Mouse (Mus musculus): ENCODE measurements at regions not wholly inside any gene's neighbourhood (a gene's known extent, or its start where the extent isn't known, plus 50 kb on each side); places are given as distances from the start of the nearest gene placed in this dataset.

DNA sequence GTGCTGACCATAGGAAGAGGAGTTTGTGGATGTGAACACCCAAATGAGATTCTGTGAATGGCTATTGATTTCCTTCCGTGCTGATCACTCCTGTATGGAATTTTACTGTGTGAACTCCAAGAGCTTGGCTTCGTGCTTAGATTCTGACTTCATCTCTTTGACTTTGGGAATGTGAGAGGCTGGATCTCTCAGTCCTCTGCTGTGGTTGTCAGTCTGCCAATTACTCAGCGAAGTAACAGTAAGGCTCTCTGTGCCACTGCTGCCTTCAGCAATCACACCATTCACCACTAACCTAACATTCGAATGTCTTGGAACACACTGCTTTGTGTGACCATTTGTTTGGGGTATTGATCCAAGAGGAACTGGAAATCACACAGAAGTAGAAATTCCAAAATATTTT is 291.5 kb downstream of the Gm21750 start:
- DNase-seq (ENCODE audit: low read depth): no peak

DNA sequence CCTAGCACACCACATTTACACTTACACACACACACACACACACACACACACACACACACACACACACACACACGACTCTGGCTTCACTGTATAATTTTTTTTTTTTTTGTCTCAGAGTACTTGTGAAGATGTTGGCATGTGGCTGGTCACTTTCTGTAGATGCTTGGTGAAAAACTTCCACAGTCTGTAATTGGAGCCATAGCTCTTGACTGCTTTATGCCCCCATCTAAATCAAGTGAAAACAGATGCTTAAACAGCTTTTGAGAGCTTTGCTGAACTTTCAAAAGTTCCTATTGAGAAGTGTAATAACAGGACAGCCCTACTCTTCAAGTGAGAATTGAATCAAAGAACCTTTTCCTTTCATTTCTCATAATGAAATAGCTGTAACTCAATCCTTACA is 317.7 kb downstream of the Gm21750 start:
- no peak for DNase-seq (ENCODE audit: low read depth)

DNA sequence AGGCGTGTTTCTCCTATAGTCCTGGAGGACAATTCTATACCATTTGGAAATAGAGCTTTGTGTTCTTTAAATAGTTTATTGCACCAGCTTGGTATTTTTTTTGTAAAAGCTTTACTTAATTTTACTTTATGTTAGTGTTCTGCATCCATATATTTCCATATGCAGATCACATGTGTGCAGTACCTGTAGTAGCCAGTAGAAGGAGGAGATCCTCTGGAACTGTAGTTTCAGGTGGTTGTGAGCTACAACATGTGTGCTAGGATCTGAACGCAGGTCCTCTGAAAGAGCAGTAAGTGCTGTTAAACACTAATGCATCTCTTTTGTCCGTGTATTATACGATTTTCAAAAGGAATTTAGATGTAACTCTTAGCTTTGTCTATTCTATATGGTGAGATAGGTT is 335.2 kb downstream of the Gm21750 start:
- DNase-seq (ENCODE audit: low read depth): no peak

DNA sequence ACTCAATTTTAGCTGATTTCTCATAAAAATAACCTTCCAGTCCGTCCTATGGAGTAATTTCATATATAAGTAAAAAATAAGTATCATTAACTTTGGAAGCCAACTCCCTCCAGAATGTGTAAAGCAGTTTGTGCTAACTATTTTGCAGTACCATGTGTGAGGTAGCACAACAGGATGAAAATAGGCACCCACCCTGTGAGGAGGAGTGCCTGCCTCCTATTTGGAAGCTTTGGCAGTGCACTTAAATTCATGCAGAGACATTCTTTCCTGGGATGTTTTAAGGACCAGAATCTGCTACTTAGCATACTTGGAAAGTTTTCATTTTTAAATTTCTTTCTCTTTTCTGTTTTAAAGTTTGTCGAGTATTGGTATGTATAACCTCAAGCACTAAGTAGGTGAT is 336.8 kb downstream of the Gm21750 start:
- DNase-seq (ENCODE audit: low read depth): no peak

DNA sequence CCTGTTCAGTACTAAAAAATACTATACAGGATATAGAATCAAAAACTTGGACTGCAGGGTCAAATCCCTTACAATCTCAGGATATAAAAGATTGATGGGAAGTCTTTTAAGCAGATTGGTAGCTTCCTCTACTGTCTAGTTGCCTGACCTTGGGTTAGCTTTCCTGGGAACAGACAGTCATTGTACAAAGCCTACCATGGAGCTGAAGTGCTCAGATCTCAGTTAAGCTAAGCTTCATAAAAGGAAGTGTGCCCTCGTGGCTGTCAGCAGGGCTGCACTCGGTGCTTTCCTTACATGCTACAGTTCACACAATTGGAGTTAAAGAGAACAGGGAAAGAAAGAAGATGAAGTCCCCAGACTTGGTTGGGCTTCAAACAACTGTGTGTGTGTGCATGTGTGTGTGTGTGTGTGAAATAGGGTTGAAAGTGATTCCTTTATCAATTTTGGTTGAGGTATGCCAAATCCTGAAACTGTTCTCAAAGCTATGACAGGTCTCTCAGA is 338.4 kb downstream of the Gm21750 start:
- DNase-seq (ENCODE audit: low read depth): no peak

DNA sequence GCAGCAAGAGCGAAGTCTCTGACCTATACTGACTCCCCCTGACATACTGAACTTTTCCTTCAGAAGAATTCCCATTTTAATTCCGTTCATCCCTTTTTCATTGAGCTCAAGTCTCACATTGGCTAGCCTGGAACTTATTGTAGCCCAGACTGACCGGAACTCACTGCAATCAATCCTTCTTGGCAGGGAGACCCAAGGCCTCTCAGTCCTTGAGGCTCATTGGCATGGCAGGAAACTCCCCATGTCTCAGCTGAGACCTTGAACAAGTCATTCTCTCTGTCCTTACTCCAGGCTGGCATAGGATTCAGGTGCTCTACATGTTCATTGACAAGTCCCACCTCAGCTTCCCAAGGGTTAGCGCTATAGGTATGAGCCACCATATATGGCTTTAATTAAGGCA is 345.9 kb downstream of the Gm21750 start:
- no peak for DNase-seq (ENCODE audit: low read depth)

DNA sequence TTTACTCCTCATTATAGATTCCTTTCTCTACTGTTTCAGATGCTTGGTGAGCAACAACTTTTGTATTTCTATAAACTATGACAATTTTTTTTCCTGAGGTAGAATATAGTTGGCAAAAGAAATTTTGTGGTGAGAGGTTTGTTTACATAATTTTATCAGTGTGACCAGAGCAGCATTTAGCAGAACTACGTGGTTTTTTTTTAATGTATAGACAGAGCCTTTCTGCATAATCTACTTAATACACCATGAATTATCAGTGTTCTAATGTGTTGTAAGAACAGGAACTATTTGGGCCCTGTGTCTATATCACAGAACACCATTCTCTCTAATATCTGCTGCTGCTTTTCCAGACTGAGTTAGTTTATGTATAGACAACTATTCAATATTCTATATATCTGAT is 350.5 kb downstream of the Gm21750 start:
- DNase-seq (ENCODE audit: low read depth): no peak

DNA sequence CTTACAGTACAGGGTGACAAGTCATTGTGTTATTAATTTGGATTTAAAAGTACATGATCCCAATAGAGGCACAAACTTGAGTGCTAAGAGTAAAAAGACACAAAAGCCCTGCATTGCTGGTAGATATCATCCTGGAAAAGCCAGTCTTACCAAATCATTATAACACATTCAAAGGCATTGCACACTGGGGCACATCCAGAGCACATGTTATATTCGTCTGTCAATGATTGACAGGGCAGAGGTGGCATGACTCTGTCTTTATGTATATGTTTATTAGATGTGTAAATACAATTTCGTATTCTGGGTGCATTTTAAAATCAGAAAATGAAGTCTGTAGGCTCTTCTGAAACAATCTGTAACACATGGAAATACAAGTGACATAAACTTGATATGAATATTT is 358.4 kb downstream of the Gm21750 start:
- no peak for DNase-seq (ENCODE audit: low read depth)

DNA sequence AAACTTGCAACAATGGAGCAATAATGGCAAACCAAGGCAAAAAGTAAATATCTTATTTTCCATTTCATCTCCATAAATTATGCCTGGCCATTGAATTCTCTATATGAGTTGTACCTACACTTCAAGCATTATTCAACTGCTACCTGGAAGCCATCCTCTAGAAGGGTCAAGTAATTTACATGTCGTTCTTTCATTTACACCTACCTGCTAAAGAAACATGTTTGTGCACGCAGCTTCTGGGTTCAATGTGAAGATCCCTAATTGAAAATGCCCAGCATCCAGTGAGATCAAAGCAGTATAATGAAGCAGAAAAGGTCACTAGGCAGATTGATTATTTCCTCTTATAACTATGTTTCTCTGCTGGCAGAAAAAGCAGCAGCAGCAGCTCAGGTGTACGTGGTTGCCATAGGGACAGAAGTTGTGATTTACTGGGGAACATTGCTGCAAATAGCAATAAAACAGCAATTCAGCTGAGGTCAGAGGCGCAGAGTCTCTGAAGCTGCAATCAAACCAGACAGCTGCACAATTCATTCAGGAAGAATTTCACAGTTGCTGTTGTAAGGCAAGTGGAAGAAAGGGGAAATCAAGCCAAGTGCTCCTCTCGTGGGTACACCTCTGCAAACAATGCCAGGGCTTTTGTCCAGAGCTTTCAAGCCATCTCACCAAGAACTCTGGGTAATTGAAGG is 386.1 kb downstream of the Gm21750 start:
- DNase-seq (ENCODE audit: low read depth): no peak

DNA sequence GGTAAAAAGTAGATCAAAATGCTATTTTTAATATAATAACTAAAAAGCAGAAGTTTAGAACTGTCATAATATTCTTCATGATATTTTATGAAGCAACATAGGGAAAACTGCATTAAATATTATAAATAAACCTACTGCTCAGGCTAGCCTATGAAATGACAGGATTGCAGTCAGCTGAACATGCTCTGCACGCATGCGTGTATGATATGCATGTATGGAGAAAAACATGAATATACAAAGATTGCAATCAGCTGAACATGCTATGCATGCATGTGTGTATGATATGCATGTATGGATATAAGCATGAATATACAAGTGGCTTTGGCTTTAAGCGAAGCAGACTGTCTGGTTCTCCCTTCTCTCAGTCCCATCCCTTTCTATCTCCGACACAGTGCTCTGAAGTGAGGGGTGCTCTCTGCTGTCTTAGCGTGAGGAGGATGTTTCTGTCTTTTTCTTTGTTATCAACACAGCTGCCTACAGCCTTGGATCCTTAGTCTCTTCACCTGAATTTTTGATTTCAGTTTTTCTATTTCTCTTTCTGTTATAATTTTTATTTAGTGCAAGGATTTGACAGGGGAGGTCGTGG is 386.8 kb downstream of the Gm21750 start:
- no peak for DNase-seq (ENCODE audit: low read depth)

DNA sequence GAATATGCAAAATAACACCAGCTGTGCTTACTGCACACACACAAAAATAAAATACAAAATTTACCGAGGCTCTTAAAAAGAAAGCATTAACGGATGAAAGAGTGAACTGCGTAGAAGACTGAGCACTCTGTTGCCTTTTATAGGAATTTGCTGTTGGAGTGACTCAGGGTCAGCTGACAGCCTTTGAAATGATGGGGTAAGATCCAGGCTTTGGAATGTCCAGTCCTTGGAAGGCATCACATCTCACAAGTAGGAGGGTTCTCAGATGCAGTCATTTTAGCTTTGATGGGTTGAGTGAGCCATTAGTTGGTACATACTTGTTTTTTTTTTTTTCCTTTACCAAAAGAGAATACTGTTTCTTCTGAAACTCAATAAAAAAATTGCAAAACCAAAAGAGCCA is 387.4 kb downstream of the Gm21750 start:
- DNase-seq (ENCODE audit: low read depth): no peak

DNA sequence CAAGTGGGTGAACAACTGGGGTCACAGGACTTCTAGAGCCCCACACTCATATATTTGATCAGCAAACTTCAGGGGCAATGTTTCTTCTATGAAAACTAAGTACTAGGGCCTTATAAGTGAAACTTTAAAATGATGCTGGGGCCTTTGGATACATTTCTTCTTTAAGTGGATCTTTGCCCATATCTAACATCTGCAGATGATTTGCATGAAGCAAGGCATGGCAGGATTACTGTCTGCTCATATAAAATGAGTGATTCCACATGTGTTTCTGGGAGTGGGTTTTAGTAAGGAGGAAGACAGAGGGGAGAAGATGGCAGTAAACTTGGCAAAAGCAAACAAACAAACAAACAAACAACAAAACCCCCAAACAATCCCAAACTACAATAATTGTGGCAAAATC is 405.0 kb downstream of the Gm21750 start:
- no peak for DNase-seq (ENCODE audit: low read depth)

DNA sequence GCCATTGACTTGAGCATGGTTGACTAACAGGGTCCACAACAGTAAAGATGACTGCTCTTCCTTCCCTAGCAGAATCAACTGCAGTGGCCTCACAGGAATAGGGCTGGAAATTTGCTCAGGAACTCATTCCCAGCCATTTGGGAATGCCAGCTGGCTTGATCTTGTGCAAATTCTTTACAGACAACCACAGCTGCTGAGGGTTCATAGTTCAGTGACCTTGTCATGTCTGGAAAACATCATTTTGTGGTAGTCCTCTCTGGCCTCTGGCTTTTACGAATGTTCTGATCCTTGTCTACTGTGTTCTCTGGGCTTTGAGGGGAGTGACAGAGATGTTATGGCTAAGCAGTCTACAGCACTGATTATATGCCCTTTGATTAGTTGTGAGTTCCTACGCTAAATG is 432.0 kb downstream of the Gm21750 start:
- DNase-seq (ENCODE audit: low read depth): no peak

DNA sequence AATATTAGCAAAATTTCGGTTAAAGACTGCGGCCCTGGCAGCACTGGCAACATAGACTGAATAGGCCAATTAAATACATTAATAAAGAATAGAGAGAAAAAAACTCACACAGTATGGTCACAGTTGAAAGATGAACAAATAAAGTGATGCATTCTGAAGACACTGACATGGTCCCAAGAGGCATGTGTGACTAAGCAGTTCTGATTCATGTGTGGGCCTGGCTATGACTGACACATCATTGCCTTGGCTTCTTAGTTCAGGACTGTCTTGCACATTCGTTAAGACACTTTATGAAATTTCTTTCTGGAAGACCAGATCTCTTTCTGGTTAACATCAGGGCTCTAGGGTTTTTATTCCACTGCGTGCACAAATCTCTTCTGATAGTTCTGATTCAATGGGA is 438.7 kb downstream of the Gm21750 start:
- DNase-seq (ENCODE audit: low read depth): no peak

DNA sequence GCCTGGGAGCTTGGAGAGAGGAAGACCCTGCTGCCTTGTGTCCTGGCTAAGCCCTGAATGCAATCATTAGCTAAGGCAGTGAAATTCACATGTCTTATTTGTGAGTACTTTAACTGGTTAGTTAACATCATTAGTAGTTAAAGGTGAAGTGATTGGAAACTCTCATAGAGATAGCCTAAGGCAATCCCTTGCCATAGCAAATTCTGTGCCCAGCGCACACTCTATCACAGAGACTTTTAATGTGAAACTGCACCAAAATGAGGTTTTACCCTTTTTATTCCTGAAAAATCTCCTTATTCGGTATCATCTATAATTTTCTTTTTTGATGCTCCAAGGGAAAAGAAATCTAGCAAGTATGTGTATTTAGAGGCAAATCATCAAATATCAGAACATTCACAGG is 451.6 kb downstream of the Gm21750 start:
- no peak for DNase-seq (ENCODE audit: low read depth)

DNA sequence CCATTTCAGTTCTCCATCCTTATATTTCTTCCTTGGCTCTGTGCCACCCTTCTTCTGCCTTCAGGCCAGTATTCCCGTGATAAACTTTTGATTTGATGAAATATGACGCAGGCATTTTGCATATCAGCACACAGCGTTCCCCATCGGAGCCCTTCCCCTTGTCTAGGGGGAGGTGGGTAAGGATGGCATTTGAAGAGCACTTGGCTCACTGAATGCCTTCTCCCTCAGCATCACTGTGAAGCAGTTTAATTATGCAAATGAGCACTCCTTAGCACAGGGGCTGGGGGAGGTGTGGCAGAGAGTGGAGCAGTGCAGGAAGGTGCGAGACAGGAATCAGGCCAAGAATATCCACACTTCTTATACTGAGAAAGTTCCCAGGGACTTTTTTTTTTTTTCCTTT is 452.1 kb downstream of the Gm21750 start:
- DNase-seq (ENCODE audit: low read depth): no peak

DNA sequence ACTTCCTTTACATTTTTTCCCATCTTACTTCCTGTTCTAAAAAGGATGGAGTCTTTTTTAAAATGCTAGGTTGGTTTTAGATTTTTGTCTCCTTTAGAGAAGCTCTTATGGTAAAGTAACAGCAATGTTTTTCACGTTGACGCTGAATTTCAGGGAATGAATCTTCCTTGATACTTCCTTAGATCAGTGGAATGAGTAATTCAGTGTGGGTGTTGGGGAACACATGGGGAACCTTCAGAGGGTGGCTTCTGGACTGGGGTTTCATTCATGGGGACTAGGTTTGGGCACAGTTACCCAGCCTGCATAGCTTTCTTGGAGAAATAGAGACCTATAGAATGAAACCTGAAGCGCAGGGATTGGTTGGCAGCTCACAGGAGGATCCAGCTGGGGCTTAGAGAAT is 452.5 kb downstream of the Gm21750 start:
- no peak for DNase-seq (ENCODE audit: low read depth)

DNA sequence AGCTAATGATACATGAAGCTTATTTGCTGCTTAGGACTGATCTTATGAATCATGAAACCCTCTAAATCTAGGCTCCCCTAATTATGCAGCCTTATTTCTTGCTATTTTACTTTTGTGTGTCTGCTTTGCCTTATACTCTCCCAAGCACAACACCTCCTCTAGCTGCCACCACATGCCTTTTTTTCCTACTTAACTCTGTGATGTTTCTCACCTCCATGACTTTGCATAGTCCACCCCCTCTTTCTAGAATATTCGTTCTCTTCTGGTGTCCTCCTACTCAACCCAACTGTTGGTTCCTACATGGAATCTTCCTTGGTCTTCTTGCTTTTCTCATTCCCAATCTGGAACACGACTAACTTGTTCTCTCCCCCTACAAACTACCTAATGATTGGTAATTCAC is 456.7 kb downstream of the Gm21750 start:
- DNase-seq (ENCODE audit: low read depth): no peak

DNA sequence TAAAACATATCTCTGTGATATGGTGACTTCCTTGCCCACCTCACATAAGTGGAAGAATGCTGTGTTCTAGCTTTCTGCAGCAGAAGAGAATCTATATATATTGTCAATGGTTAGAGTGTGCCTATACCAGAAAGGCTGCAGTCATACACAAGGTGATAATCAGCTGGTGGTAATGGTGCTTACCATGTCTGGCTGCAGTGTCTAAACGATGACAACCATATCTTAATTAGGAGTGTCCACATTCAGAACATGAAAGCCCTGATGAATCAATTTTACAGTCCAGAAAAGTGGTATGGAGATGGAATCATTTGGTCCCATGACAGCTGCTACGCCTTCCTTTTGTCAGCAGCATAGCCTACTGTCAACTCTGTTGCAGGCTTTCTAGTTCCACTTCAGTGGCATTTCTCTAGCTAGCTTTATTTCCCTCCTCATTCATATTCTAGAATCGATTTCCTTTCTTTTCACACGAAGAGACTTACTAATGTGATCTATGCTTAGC is 484.2 kb downstream of the Gm21750 start:
- DNase-seq (ENCODE audit: low read depth): no peak

DNA sequence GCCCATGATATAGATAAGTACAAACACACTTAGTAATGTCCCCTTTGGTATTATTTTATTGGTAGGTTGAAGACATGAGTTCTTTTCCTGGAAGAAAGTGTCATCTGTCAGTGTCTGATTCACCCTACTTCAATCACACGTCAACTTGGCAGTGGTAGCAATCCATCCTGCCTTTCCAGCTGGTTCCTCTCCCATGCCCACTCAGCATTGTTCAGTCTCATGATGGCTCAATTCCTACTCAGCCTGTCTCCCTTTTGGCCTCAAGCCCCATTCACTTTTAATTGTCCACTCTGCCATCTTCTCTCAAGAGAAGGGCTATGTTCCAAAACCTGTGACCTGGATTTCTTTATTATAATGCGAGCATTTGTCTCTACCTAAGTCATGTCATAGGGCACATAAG is 474.4 kb upstream of the Htr2a start:
- no peak for DNase-seq (ENCODE audit: low read depth)

DNA sequence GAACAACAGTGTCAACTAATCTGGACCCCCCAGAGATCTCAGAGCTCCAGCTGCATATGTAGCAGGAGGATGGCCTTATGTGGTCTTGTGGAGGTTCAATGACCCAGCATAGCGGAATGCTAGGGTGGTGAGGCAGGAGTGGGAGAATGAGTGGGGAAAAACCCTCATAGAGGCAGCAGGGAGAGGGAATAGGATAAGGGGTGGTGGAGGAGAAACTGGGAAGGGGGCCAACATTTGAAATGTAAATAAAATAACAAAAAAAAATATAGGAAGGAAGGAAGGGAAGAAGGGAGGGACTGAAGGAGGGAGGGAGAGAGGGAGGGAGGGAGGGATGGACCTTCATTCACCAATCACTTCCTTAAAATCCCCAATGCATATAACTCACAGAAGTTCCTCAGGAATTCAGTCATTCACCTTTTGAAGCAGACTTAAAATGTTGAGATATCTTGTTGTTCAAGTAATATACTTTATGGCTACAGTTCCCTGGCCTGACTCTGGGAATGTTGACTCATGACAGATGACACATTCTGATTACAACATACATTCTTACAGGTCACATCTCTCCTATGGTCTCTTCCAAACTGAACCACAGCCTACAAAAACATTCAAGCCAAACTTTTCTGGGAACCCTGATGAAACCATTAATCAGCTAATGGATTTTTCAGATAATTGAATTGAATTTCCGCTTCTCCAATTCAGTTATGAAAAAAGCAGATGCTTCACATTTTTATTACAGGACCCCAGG is 471.3 kb upstream of the Htr2a start:
- no peak for DNase-seq (ENCODE audit: low read depth)

DNA sequence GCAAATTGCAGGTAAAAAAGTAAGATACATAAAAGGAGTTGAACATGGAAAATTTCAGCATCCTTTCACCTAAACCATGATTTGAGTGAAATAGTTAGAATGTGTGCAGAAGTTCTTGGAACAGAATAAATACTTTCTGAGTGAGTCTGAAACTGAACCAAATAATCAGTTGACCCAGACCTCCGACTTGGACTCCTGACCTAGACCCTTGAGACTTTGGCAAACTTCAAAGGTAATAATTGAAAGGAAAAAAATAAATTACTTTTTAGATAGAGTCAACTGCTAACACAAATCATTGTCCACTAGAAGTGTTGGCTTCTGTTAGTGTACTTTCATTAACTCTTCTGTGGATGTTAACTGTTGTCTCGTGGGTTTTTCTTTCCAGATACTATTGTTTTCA is 460.6 kb upstream of the Htr2a start:
- DNase-seq (ENCODE audit: low read depth): no peak

DNA sequence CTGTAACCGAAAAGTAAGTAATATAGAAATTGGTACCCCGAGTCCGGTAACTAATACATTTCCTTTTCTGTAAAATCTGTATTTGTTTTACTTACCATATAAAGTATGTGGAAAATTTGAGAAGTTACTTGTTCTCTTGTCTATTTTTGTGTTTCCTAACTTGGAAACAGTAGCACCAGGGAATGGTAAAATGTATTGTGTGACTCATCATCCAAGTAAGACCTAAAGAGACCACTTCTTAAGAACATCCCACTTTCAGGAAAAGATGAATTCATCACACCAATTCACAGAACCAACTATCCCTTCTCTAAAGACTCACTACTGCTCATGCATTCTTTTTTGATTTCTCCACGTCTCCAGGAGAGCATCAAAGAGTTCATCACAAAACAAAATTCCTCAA is 457.6 kb upstream of the Htr2a start:
- no peak for DNase-seq (ENCODE audit: low read depth)
